Mouse (Mus musculus) E14TG2a.4 (cell line): Measurements from ENCODE around the gene Plekhs1.

ENCODE experiments used
- CTCF ChIP-seq: conservative IDR thresholded peaks from 2 replicates; pipeline ENCODE4 v1.5.1; 2014; ENCODE audit warnings: low read length
- NANOG ChIP-seq: IDR thresholded peaks from 2 replicates; pipeline ENCODE4 v1.6.1; 2014; ENCODE audit warnings: borderline replicate concordance, low read length, mixed read lengths
- POU5F1 ChIP-seq: IDR thresholded peaks from 2 replicates; pipeline ENCODE4 v1.6.1; 2014; ENCODE audit warnings: low read length, borderline replicate concordance

DNA sequence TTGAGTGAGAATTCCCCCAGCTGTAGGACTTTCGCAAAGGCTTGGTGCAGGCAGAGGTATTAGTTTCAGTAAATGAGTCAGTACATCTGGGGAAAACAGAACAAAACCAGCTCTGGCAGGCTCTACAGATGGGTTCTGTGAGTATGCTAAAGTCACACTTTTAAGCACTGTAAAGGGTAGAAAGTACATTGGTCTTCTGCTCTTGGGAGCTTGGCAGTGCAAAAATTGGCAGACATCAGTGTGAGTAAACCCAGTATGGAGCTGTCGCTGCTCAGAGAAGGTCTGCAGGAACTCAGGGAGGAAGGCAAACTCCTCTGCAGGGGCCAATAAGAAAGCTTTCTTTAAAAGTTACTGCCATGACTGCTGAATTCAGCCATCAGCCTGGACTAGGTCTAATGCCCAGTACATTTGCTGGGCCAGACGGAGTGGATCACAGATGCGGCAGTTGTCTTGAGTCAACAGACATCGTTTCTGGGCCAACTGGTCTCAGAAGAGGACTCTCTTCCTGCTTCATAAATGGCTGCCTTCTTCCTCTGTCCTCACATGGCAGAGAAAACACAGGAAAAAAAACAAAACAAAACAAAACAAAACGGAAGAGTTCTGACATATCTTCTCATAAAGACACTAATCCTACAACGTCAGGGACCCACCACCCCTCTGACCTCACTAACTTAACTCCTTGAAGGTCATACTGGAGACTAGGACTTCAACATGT, 22.9 kb upstream of the Plekhs1 start:
- TF ChIP-seq CTCF (no peak), POU5F1 (no peak), NANOG (no peak)
